Mouse (Mus musculus): ENCODE results near the gene Cbfa2t3. TPM values are rescaled to one million over a fixed set of nuclear protein-coding genes. Genes with fewer than 3 reads are reported as not detected.

Cbfa2t3 gene
- total RNA-seq, 2 experiments from 2014 or later: 31.7 to 41.5 TPM

GRCm38 (mm10) chr8:122697181-122697581 is 1.7 kb downstream of the Cbfa2t3 start:
- peak in 1 of 2 experiments; percentile 38 for DNase-seq (ENCODE audit: low spot score in 2 of 2)
- intact Hi-C loops (cut with DNase I): no loop called here

- DNase-seq (ENCODE audit: low spot score in 2 of 2): peak in 1 of 2 experiments; percentile 83
- intact Hi-C loops (cut with DNase I): no loop called here
Measured at GRCm38 (mm10) chr8:122695438-122696042, 3.4 kb downstream of the Cbfa2t3 start.

- no peak for DNase-seq (ENCODE audit: low spot score in 2 of 2)
- intact Hi-C loops (cut with DNase I): no loop called here
Measured at GRCm38 (mm10) chr8:122692152-122692551, 6.8 kb downstream of the Cbfa2t3 start.

- DNase-seq (ENCODE audit: low spot score in 2 of 2): no peak
Measured at GRCm38 (mm10) chr8:122691018-122691417, 7.9 kb downstream of the Cbfa2t3 start.

GRCm38 (mm10) chr8:122689315-122689714 is 9.6 kb downstream of the Cbfa2t3 start:
- intact Hi-C loops (cut with DNase I): no loop called here
- no peak for DNase-seq (ENCODE audit: low spot score in 2 of 2)

More at GRCm38 (mm10) chr8:122691018-122691417, 7.9 kb downstream of the Cbfa2t3 start:
- intact Hi-C loops (cut with DNase I): no loop called here

GRCm38 (mm10) chr8:122686879-122687278 is 12.0 kb downstream of the Cbfa2t3 start:
- intact Hi-C loops (cut with DNase I): no loop called here
- DNase-seq (ENCODE audit: low spot score in 2 of 2): no peak

GRCm38 (mm10) chr8:122685097-122685861 is 13.6 kb downstream of the Cbfa2t3 start:
- no peak for DNase-seq (ENCODE audit: low spot score in 2 of 2)
- intact Hi-C loops (cut with DNase I): no loop called here

GRCm38 (mm10) chr8:122682820-122683219 is 16.1 kb downstream of the Cbfa2t3 start:
- DNase-seq (ENCODE audit: low spot score in 2 of 2): no peak
- intact Hi-C loops (cut with DNase I): no loop called here

GRCm38 (mm10) chr8:122680171-122680570 is 18.7 kb downstream of the Cbfa2t3 start:
- DNase-seq (ENCODE audit: low spot score in 2 of 2): no peak
- intact Hi-C loops (cut with DNase I): no loop called here

GRCm38 (mm10) chr8:122679325-122679920 is 19.5 kb downstream of the Cbfa2t3 start:
- intact Hi-C loops (cut with DNase I): loop anchor here (2.0 kb wide), 1 partner anchor 89 kb away; no protein-coding TSS in a partner anchor
- no peak for DNase-seq (ENCODE audit: low spot score in 2 of 2)

- intact Hi-C loops (cut with DNase I): loop anchor here (1.0 to 2.0 kb wide), 2 partner anchors 90 to 151 kb away; no protein-coding TSS in a partner anchor
- peak in 1 of 2 experiments; percentile 77 for DNase-seq (ENCODE audit: low spot score in 2 of 2)
Measured at GRCm38 (mm10) chr8:122678896-122679210, 20.1 kb downstream of the Cbfa2t3 start.

- peak; percentile 29 to 82 for DNase-seq (ENCODE audit: low spot score in 2 of 2)
- intact Hi-C loops (cut with DNase I): loop anchor here (1.0 to 2.0 kb wide), 2 partner anchors 91 to 152 kb away; no protein-coding TSS in a partner anchor
Measured at GRCm38 (mm10) chr8:122678061-122678895, 20.6 kb downstream of the Cbfa2t3 start.

- peak; percentile 18 to 42 for DNase-seq (ENCODE audit: low spot score in 2 of 2)
- intact Hi-C loops (cut with DNase I): loop anchor here (1.0 to 2.0 kb wide), 4 partner anchors 36 to 153 kb away; no protein-coding TSS in a partner anchor
Measured at GRCm38 (mm10) chr8:122677481-122678021, 21.4 kb downstream of the Cbfa2t3 start.

- intact Hi-C loops (cut with DNase I): loop anchor here (1.0 to 2.0 kb wide), 2 partner anchors 36 to 74 kb away; no protein-coding TSS in a partner anchor
- DNase-seq (ENCODE audit: low spot score in 2 of 2): peak; percentile 76 to 91
Measured at GRCm38 (mm10) chr8:122676621-122677480, 22.1 kb downstream of the Cbfa2t3 start.

GRCm38 (mm10) chr8:122675596-122676420 is 23.1 kb downstream of the Cbfa2t3 start:
- intact Hi-C loops (cut with DNase I): loop anchor here (2.0 kb wide), 1 partner anchor 75 kb away; no protein-coding TSS in a partner anchor
- DNase-seq (ENCODE audit: low spot score in 2 of 2): peak in 1 of 2 experiments; percentile 67

GRCm38 (mm10) chr8:122674999-122675398 is 23.9 kb downstream of the Cbfa2t3 start:
- intact Hi-C loops (cut with DNase I): no loop called here

GRCm38 (mm10) chr8:122673989-122674388 is 24.9 kb downstream of the Cbfa2t3 start:
- no peak for DNase-seq (ENCODE audit: low spot score in 2 of 2)
- intact Hi-C loops (cut with DNase I): no loop called here

More at GRCm38 (mm10) chr8:122674999-122675398, 23.9 kb downstream of the Cbfa2t3 start:
- peak in 1 of 2 experiments; percentile 21 for DNase-seq (ENCODE audit: low spot score in 2 of 2)
